Mouse (Mus musculus) spleen, adult 18-20 months (tissue): ENCODE measurements around the gene Kel.

Source experiments
- DNase-seq, 2 experiments: peaks; one replicate each; pipeline ENCODE4 v3.0.0; 2022; ENCODE audit warnings: mixed read lengths in 2 of 2

Gene Kel

GRCm38 (mm10) chr6:41643227-41643626, 60.9 kb downstream of the Kel start:
- DNase-seq: no peak

GRCm38 (mm10) chr6:41642765-41643164, 61.4 kb downstream of the Kel start:
- DNase-seq: no peak

- no peak for DNase-seq
Measured at GRCm38 (mm10) chr6:41641173-41641866, 62.8 kb downstream of the Kel start.

- no peak for DNase-seq
Measured at GRCm38 (mm10) chr6:41640449-41640848, 63.7 kb downstream of the Kel start.

GRCm38 (mm10) chr6:41637927-41638506, 66.1 kb downstream of the Kel start:
- DNase-seq: no peak

- DNase-seq: no peak
Measured at GRCm38 (mm10) chr6:41637393-41637792, 66.7 kb downstream of the Kel start.
